Mouse (Mus musculus) liver, embryonic 16.5 days (tissue): ENCODE data around the gene Iqsec1. TPM values are rescaled to one million over a fixed set of nuclear protein-coding genes. Genes with fewer than 3 reads are reported as not detected.

Source experiments
- ATAC-seq: fragments of 200-750 bp; cut with Nextera tagmentation; 2 replicates; pipeline ENCODE4 v1.8.0; 2017; ENCODE audit warnings: low read depth, mild to moderate bottlenecking, moderate number of reproducible peaks, moderate library complexity
- H3K27ac ChIP-seq: fragments of 300-500 bp; sonication (generic); 2 replicates; pipeline ENCODE4 v1.5.1; 2014; ENCODE audit warnings: mild to moderate bottlenecking, low read length
- H3K27me3 ChIP-seq: fragments of 300-500 bp; sonication (generic); 2 replicates; pipeline ENCODE4 v1.6.1; 2014; ENCODE audit warnings: low read depth, low read length, mixed read lengths; ENCODE audit not compliant: control insufficient read depth, insufficient read depth
- H3K36me3 ChIP-seq: fragments of 300-500 bp; sonication (generic); 2 replicates; pipeline ENCODE4 v1.6.1; 2014; ENCODE audit warnings: mild to moderate bottlenecking; ENCODE audit not compliant: control insufficient read depth, insufficient read depth
- H3K4me1 ChIP-seq: fragments of 300-500 bp; sonication (generic); 2 replicates; pipeline ENCODE4 v1.6.1; 2014; ENCODE audit warnings: low read depth, low read length, mixed read lengths; ENCODE audit not compliant: control insufficient read depth
- H3K4me2 ChIP-seq: fragments of 300-500 bp; sonication (generic); 2 replicates; pipeline ENCODE4 v1.6.1; 2014; ENCODE audit warnings: low read depth, low read length, mixed read lengths
- H3K4me3 ChIP-seq: fragments of 300-500 bp; sonication (generic); 2 replicates; pipeline ENCODE4 v1.5.1; 2014; ENCODE audit warnings: low read depth, mild to moderate bottlenecking, low read length
- H3K9ac ChIP-seq: fragments of 300-500 bp; sonication (generic); 2 replicates; pipeline ENCODE4 v1.6.1; 2014; ENCODE audit warnings: low read depth, low read length
- H3K9me3 ChIP-seq: fragments of 300-500 bp; sonication (generic); replicated peaks from 2 replicates; pipeline ENCODE4 v1.6.1; 2016; ENCODE audit warnings: low read length; ENCODE audit not compliant: control insufficient read depth
- WGBS: fragments of 180-500 bp; shearing (Covaris S2); extraction: QIAGEN DNeasy Blood & Tissue Kit; methylation state at CpG from one replicate; pipeline ENCODE4 v1.1.7; 2014; ENCODE audit not compliant: insufficient replicate concordance; 5-methylcytosine and 5-hydroxymethylcytosine counted together
- polyA plus RNA-seq: library from polyadenylated mRNA; unstranded; fragments of >200 nt; fragmentation: Nextera tagmentation; extraction: Ambion mirVana; gene quantifications from 2 replicates; pipeline ENCODE4 v1.2.1, GENCODE M21; 2015

Gene Iqsec1
- polyA plus RNA-seq, 1 experiment from 2014 or later: 3.6 TPM

GRCm38 (mm10) chr6:90913771-90914170 lies 74.7 kb downstream of the Iqsec1 start:
- ATAC-seq: no peak
- Histone ChIP-seq H3K9ac (no peak overlapping the region), H3K9me3 (no peaks in the 10 kb centered on the region), H3K4me3 (no peak overlapping the region), H3K36me3 (no peaks in the 10 kb centered on the region), H3K4me1 (no peaks in the 10 kb centered on the region), H3K27ac (no peak overlapping the region), H3K27me3 (no peaks in the 10 kb centered on the region), H3K4me2 (no peak overlapping the region)
- 66% methylated on average over 5 of the region's 5 CpGs for WGBS

- 54% methylated on average over 6 of the region's 6 CpGs for WGBS
- Histone ChIP-seq H3K4me2 (no peak overlapping the region), H3K36me3 (no peaks in the 10 kb centered on the region), H3K9ac (no peak overlapping the region), H3K27ac (no peak overlapping the region), H3K27me3 (no peaks in the 10 kb centered on the region), H3K9me3 (no peaks in the 10 kb centered on the region), H3K4me1 (no peaks in the 10 kb centered on the region), H3K4me3 (no peak overlapping the region)
- no peak for ATAC-seq
Measured at GRCm38 (mm10) chr6:90912768-90913167, 75.7 kb downstream of the Iqsec1 start.

GRCm38 (mm10) chr6:90904143-90904542 lies 84.3 kb downstream of the Iqsec1 start:
- Histone ChIP-seq H3K27me3 (peaks cover 3% of the 10 kb centered on the region), H3K27ac (no peak overlapping the region), H3K9ac (no peak overlapping the region), H3K4me3 (no peak overlapping the region), H3K4me1 (no peaks in the 10 kb centered on the region), H3K9me3 (no peaks in the 10 kb centered on the region), H3K36me3 (no peaks in the 10 kb centered on the region), H3K4me2 (no peak overlapping the region)
- no peak for ATAC-seq
- 67% methylated on average over 2 of the region's 2 CpGs for WGBS

GRCm38 (mm10) chr6:90900302-90900701 lies 88.2 kb downstream of the Iqsec1 start:
- ATAC-seq: no peak
- Histone ChIP-seq H3K4me3 (no peak overlapping the region), H3K9ac (no peak overlapping the region), H3K4me1 (no peaks in the 10 kb centered on the region), H3K36me3 (no peaks in the 10 kb centered on the region), H3K27ac (no peak overlapping the region), H3K9me3 (no peaks in the 10 kb centered on the region), H3K27me3 (peaks cover 3% of the 10 kb centered on the region), H3K4me2 (no peak overlapping the region)
- WGBS: 51% methylated on average over 6 of the region's 6 CpGs

GRCm38 (mm10) chr6:90899266-90899665 lies 89.2 kb downstream of the Iqsec1 start:
- H3K27me3 ChIP-seq: no peaks in the 10 kb centered on the region
- 79% methylated on average over 1 of the region's 1 CpGs for WGBS
- H3K27ac ChIP-seq: no peak overlapping the region
- H3K4me1 ChIP-seq: no peaks in the 10 kb centered on the region
- no peak overlapping the region for H3K4me2 ChIP-seq
- no peaks in the 10 kb centered on the region for H3K36me3 ChIP-seq
- no peak for ATAC-seq
- H3K4me3 ChIP-seq: no peak overlapping the region
- no peaks in the 10 kb centered on the region for H3K9me3 ChIP-seq
- no peak overlapping the region for H3K9ac ChIP-seq

- no peaks in the 10 kb centered on the region for H3K27me3 ChIP-seq
- no peak overlapping the region for H3K9ac ChIP-seq
- H3K9me3 ChIP-seq: no peaks in the 10 kb centered on the region
- H3K36me3 ChIP-seq: no peaks in the 10 kb centered on the region
- H3K4me2 ChIP-seq: no peak overlapping the region
- no peak for ATAC-seq
- 0% methylated on average over 1 of the region's 1 CpGs for WGBS
- H3K4me3 ChIP-seq: no peak overlapping the region
- H3K27ac ChIP-seq: no peak overlapping the region
- no peaks in the 10 kb centered on the region for H3K4me1 ChIP-seq
Measured at GRCm38 (mm10) chr6:90898107-90898506, 90.4 kb downstream of the Iqsec1 start.

GRCm38 (mm10) chr6:90892401-90892800 lies 96.1 kb downstream of the Iqsec1 start:
- Histone ChIP-seq H3K9me3 (no peaks in the 10 kb centered on the region), H3K4me2 (no peak overlapping the region), H3K4me1 (no peaks in the 10 kb centered on the region), H3K4me3 (no peak overlapping the region), H3K27me3 (no peaks in the 10 kb centered on the region), H3K9ac (no peak overlapping the region), H3K27ac (no peak overlapping the region), H3K36me3 (no peaks in the 10 kb centered on the region)
- no peak for ATAC-seq
- 69% methylated on average over 1 of the region's 1 CpGs for WGBS

- Histone ChIP-seq H3K4me3 (no peak overlapping the region), H3K27ac (no peak overlapping the region), H3K27me3 (no peaks in the 10 kb centered on the region), H3K4me2 (no peak overlapping the region), H3K36me3 (no peaks in the 10 kb centered on the region), H3K9me3 (no peaks in the 10 kb centered on the region), H3K4me1 (no peaks in the 10 kb centered on the region), H3K9ac (no peak overlapping the region)
- 59% methylated on average over 7 of the region's 7 CpGs for WGBS
- ATAC-seq: no peak
Measured at GRCm38 (mm10) chr6:90889356-90890285, 98.9 kb downstream of the Iqsec1 start.

- ATAC-seq: no peak
- no peaks in the 10 kb centered on the region for H3K27me3 ChIP-seq
- H3K27ac ChIP-seq: no peak overlapping the region
- no peak overlapping the region for H3K9ac ChIP-seq
- H3K4me2 ChIP-seq: no peak overlapping the region
- 47% methylated on average over 5 of the region's 5 CpGs for WGBS
- no peak overlapping the region for H3K4me3 ChIP-seq
- no peaks in the 10 kb centered on the region for H3K9me3 ChIP-seq
- H3K4me1 ChIP-seq: no peaks in the 10 kb centered on the region
- no peaks in the 10 kb centered on the region for H3K36me3 ChIP-seq
Measured at GRCm38 (mm10) chr6:90887024-90887775, 101.3 kb downstream of the Iqsec1 start.
